Mouse (Mus musculus) cortical plate, adult 2 months (tissue): ENCODE measurements around the gene Nr4a3. TPM values are rescaled to one million over a fixed set of nuclear protein-coding genes. Genes with fewer than 3 reads are reported as not detected.

Source experiments
- H3K27ac ChIP-seq: fragments of 200-500 bp; 2 replicates; pipeline ENCODE4 v1.5.1; 2012; ENCODE audit warnings: low read length, control low read depth, inconsistent platforms; ENCODE audit not compliant: insufficient read depth
- H3K4me1 ChIP-seq: fragments of 200-500 bp; 2 replicates; pipeline ENCODE4 v1.6.1; 2011; ENCODE audit warnings: low read length; ENCODE audit not compliant: control insufficient read depth, insufficient read depth
- H3K4me3 ChIP-seq: fragments of 200-500 bp; 2 replicates; pipeline ENCODE4 v1.5.1; 2011; ENCODE audit warnings: mild to moderate bottlenecking, low read length, control low read depth; ENCODE audit not compliant: insufficient read depth
- CTCF ChIP-seq: fragments of 200-500 bp; IDR thresholded peaks from 2 replicates; pipeline ENCODE4 v1.5.1; 2011; ENCODE audit warnings: mild to moderate bottlenecking, control low read depth, low read length; ENCODE audit not compliant: insufficient read depth; ENCODE audit errors: extremely low read depth
- POLR2A ChIP-seq: fragments of 200-500 bp; IDR thresholded peaks from 2 replicates; pipeline ENCODE4 v1.6.1; 2011; ENCODE audit warnings: mild to moderate bottlenecking, low read length, control low read depth; ENCODE audit not compliant: insufficient read depth; ENCODE audit errors: extremely low read depth
- polyA plus RNA-seq: library from polyadenylated mRNA; depleted of rRNA; stranded (reverse); fragments of >200 nt; gene quantifications from 2 replicates; pipeline ENCODE4 v1.2.3, GENCODE M21; 2012

Gene Nr4a3
- polyA plus RNA-seq, 1 experiment, result 12.0 TPM

DNA sequence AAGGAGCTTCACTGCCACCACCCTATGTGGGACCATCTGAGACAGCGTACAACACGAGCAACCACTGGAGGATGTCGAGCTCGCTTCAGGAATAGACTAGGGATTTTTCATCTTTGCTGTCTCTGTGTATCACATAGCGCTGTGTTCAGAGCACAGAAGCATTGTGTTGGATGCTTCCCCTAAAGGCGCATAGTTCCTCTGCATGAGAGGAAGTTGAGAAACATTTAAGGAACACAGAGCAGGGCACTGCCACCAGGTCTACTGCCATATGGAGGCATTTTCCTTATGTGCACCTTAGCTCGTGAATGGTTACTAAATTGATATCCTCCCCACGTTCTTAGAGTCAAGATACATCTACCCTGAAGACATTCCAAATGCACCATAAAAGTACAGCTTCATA lies 55.3 kb downstream of the Nr4a3 start:
- Histone ChIP-seq H3K4me1 (no peaks in the 10 kb centered on the region), H3K4me3 (no peak overlapping the region)
- TF ChIP-seq POLR2A, result no peak
- TF ChIP-seq CTCF, result no peak

GRCm38 (mm10) chr4:48101981-48102380 lies 57.0 kb downstream of the Nr4a3 start:
- Histone ChIP-seq H3K27ac (no peak overlapping the region), H3K4me3 (no peak overlapping the region), H3K4me1 (no peaks in the 10 kb centered on the region)
- TF ChIP-seq POLR2A (no peak), CTCF (no peak)

More for the DNA sequence above, 55.3 kb downstream of the Nr4a3 start:
- H3K27ac ChIP-seq, result no peak overlapping the region

DNA sequence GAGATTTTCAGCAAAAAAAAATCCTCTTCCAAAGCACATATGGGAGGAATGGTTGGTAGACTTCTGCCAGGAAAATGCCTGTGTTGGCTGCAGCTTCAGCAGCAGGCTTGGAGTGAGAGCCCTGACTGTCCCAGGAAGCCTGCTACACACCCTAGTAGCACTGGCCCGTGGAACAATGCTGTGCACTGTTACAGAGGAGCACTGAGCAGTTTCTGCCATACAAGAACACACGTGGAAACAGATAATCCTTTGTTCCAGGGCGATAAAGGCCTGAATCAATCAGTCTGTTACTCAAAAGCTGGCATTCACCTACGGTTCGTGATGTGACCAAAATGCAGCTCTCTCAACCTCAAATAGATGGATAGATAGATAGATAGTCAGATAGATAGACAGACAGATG lies 60.4 kb downstream of the Nr4a3 start:
- Histone ChIP-seq H3K4me3 (no peak overlapping the region), H3K4me1 (no peaks in the 10 kb centered on the region), H3K27ac (no peak overlapping the region)
- TF ChIP-seq CTCF, result no peak

- Histone ChIP-seq H3K4me1 (no peaks in the 10 kb centered on the region), H3K4me3 (no peak overlapping the region), H3K27ac (no peak overlapping the region)
- TF ChIP-seq POLR2A, result no peak
- no peak for TF ChIP-seq CTCF
Measured at GRCm38 (mm10) chr4:48107086-48107485, 62.1 kb downstream of the Nr4a3 start.

GRCm38 (mm10) chr4:48108591-48108990 lies 63.6 kb downstream of the Nr4a3 start:
- TF ChIP-seq CTCF (no peak), POLR2A (no peak)
- Histone ChIP-seq H3K27ac (no peak overlapping the region), H3K4me3 (no peak overlapping the region), H3K4me1 (no peaks in the 10 kb centered on the region)

DNA sequence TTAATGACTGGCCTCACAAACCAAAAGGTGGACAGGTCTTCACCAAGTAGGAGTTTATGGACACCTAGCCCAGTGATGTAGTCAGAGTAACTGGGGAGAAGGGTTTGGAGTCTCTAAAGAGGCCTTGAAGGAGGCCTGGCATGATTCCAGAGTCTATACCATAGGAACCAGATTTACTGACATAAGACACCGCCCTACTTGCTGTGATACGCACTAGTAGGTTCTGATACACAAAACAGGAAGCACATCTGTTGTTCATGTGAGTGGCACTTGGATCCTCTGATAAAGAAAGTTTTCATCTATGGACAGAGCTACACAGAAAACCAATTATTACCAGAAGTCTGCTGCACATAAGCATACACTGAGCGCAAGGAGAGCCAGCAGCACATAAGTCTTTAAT lies 65.4 kb downstream of the Nr4a3 start:
- H3K27ac ChIP-seq, result no peak overlapping the region
- H3K4me1 ChIP-seq, result no peaks in the 10 kb centered on the region
- no peak overlapping the region for H3K4me3 ChIP-seq
- TF ChIP-seq CTCF, result no peak
- TF ChIP-seq POLR2A, result no peak

DNA sequence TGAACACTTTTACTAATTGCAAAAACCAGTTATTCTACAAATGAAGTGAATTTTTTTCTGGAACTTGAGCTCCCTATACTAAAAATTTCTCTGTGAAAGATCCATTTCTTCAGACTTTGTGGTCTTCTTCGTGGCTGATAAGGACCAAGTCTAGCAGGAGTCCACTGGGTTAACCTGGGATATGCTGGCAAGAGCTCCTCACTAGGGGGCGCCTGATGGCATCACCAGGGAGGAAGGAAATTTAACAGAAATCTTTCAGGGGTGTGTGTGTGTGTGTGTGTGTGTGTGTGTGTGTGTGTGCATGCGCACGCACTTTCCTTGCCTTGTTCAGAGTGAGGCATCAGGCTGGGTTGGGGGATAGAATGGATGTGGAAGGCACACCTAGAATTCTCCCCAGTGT lies 71.2 kb downstream of the Nr4a3 start:
- Histone ChIP-seq H3K4me1 (no peaks in the 10 kb centered on the region), H3K27ac (no peak overlapping the region), H3K4me3 (no peak overlapping the region)
- TF ChIP-seq CTCF (peak; percentile 26; the same call in 1 of the 2 replicates), POLR2A (no peak)

GRCm38 (mm10) chr4:48124416-48124772 lies 79.4 kb downstream of the Nr4a3 start:
- Histone ChIP-seq H3K27ac (no peak overlapping the region), H3K4me1 (no peaks in the 10 kb centered on the region), H3K4me3 (peak overlapping the region; percentile 82)
- TF ChIP-seq CTCF (no peak), POLR2A (no peak)

- Histone ChIP-seq H3K4me1 (no peaks in the 10 kb centered on the region), H3K4me3 (peak within 1 kb of the TSS; percentile 82), H3K27ac (no peak within 1 kb of the TSS)
- TF ChIP-seq POLR2A (peak; percentile 52; the same call in 1 of the 2 replicates), CTCF (no peak)
Measured at GRCm38 (mm10) chr4:48124773-48125469, 80.0 kb downstream of the Nr4a3 start, which contains the start of gene Stx17. Gene Stx17, plus strand, starts transcription at chr4:48124915.

- Histone ChIP-seq H3K4me1 (peaks cover 2% of the 10 kb centered on the region; the same call in 1 of the 2 replicates), H3K27ac (no peak overlapping the region), H3K4me3 (no peak overlapping the region)
- TF ChIP-seq POLR2A (no peak), CTCF (no peak)
Measured at GRCm38 (mm10) chr4:48130314-48130713, 85.4 kb downstream of the Nr4a3 start.
